Mouse (Mus musculus) brain, embryonic 14.5 days (tissue): ENCODE results near the gene Kcnk2.

Experiments
- CTCF ChIP-seq: fragments of 200-500 bp; IDR thresholded peaks from 2 replicates; pipeline ENCODE4 v1.5.1; 2012; ENCODE audit warnings: inconsistent platforms, mild to moderate bottlenecking, moderate library complexity, borderline replicate concordance; ENCODE audit not compliant: insufficient read depth, insufficient read length; ENCODE audit errors: extremely low read depth
- POLR2A ChIP-seq: fragments of 200-500 bp; IDR thresholded peaks from 2 replicates; pipeline ENCODE4 v1.6.1; 2012; ENCODE audit warnings: mild to moderate bottlenecking, inconsistent platforms, borderline replicate concordance; ENCODE audit not compliant: poor library complexity, insufficient read depth, insufficient read length, severe bottlenecking; ENCODE audit errors: extremely low read depth

DNA sequence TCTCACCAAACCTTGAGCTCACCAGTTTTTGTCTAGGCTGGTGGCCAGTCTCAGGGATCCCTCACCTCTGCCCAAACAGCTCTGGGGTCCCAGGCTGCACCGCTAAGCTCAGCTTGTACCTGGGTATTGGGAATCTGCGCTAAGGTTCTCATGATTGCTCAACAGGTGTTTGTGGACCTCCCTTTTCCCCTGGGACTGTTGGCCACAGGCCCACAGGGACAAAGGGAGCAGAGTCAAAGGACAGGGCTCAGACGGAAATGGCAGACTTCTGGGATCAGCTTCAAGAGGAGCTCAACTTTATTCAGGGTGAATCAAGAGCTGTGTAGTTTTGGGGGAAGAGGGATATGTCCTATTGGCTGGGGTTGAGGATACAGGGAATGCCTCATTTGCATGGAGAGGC is 99.1 kb downstream of the Kcnk2 start:
- TF ChIP-seq POLR2A = no peak
- no peak for TF ChIP-seq CTCF
